Comparison of ENCODE assay signal across 8 mouse cellular contexts in the genomic region with DNA sequence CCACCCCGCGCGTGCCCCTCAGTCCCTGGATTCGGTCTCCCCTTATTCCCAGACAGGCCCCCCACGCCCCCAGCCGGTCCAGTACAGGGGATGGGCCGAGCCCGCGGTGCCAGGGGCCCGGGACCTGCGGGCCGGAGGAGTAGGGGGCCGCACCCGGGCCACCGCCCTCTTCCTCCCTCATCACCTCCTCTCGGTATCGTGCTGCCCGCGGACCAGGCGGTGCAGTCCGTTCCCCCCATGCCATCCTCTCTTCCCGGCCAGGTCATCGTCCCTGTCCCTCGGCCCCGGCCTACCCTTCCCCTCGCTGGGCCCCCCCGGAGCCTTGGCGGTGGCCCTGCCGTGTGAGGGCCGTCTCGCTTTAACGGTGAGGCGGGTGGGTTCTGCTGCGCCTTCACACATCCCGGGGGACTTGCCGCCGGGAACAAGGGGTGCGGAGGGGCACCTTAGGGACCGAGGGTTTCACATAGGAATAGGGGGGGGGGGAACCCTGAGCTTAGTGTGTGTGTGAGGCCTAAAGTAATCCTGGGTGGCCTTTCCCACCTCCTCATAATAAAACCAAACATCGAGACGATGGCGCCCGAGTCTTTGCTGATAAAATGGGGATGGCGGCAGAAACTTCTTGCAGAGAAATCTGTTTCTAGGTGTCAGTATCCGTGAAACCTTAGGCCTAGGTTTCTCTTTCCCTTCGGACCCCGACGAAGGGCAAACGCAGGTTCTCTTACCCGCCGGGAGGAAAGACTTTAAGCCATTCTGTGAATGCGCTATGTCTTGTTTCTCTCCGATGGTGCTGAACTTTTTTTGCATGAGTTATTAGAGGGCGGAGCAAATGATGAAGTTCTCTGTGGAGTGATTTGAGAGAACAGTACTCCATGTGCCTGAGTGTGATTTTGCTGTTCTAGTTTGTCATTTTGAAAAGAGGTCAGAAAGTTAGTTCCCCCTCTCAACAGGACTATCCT. TPM values are rescaled to one million over a fixed set of nuclear protein-coding genes. Genes with fewer than 3 reads are reported as not detected.
A peak's percentile ranks its signal among the peaks of the same experiment; 100 is the strongest.
DNase-seq lines count a peak whose midpoint lies in the region; ATAC-seq and TF ChIP-seq lines count a peak whose summit lies in the region.

No protein-coding gene starts in this region.

- in situ Hi-C loops in ES-E14 (cut with MboI; ENCODE audit: low sequenced_read_pairs in 2 of 2, unreplicated experiment in 2 of 2): no loop called here

- H3K4me2 ChIP-seq in forebrain, embryonic 13.5 days: peak overlapping the region; percentile 70
- H3K4me2 ChIP-seq in lung, embryonic 16.5 days (ENCODE audit: low read depth, low read length): peak overlapping the region; percentile 65

- peak overlapping the region; percentile 91 for H3K27ac ChIP-seq in ES-E14 (ENCODE audit: insufficient read depth, low read depth, low read length, poor library complexity, severe bottlenecking)
- peak overlapping the region; percentile 71 for H3K27ac ChIP-seq in brown adipose tissue, adult 24 weeks (replicated peaks; ENCODE audit: low read depth, low read length)
- H3K27ac ChIP-seq in forebrain, embryonic 13.5 days: peak overlapping the region; percentile 94
- peak overlapping the region; percentile 94 for H3K27ac ChIP-seq in lung, embryonic 16.5 days (ENCODE audit: low read length)

- peaks cover 2 to 17% of the 10 kb centered on the region in 2 experiments; a peak in 3 of 4 replicates for H3K4me1 ChIP-seq in ES-E14 (ENCODE audit: control insufficient read depth in 2 of 2, insufficient read depth in 2 of 2, low read length in 2 of 2, poor library complexity in 1 of 2)
- H3K4me1 ChIP-seq in brown adipose tissue, adult 24 weeks (ENCODE audit: control insufficient read depth, insufficient read depth, insufficient read length, low read length): 0 out of 2 replicates have a peak, but pooled peaks cover 10% of the 10 kb centered on the region
- H3K4me1 ChIP-seq in forebrain, embryonic 13.5 days: peaks cover 19% of the 10 kb centered on the region
- peaks cover 4% of the 10 kb centered on the region; the same call in 1 of the 2 replicates for H3K4me1 ChIP-seq in lung, embryonic 16.5 days (replicated peaks; ENCODE audit: control insufficient read depth, insufficient read depth, low read length)

- peak overlapping the region; percentile 98 for H3K9ac ChIP-seq in ES-E14 (ENCODE audit: insufficient read depth, low read depth, low read length, poor library complexity, severe bottlenecking)
- peak overlapping the region; percentile 98 for H3K9ac ChIP-seq in forebrain, embryonic 13.5 days
- H3K9ac ChIP-seq in lung, embryonic 16.5 days (ENCODE audit: low read length): peak overlapping the region; percentile 95

- peak overlapping the region; percentile 98 to 99 for H3K4me3 ChIP-seq in ES-E14 (ENCODE audit: insufficient read depth in 1 of 2, low read depth in 1 of 2, low read length in 2 of 2, poor library complexity in 1 of 2, severe bottlenecking in 1 of 2)
- H3K4me3 ChIP-seq in brown adipose tissue, adult 24 weeks (ENCODE audit: insufficient read depth, low read depth, low read length): peak overlapping the region; percentile 99
- peak overlapping the region; percentile 99 for H3K4me3 ChIP-seq in forebrain, embryonic 13.5 days
- peak overlapping the region; percentile 84 for H3K4me3 ChIP-seq in lung, embryonic 16.5 days (ENCODE audit: low read length)

- H3K36me3 ChIP-seq in ES-E14 (ENCODE audit: control insufficient read depth, insufficient read depth, low read length, poor library complexity, severe bottlenecking): no peaks in the 10 kb centered on the region
- H3K36me3 ChIP-seq in forebrain, embryonic 13.5 days (ENCODE audit: poor library complexity, severe bottlenecking): no peaks in the 10 kb centered on the region
- H3K36me3 ChIP-seq in lung, embryonic 16.5 days (ENCODE audit: control insufficient read depth, insufficient read depth, low read length): no peaks in the 10 kb centered on the region

- intact Hi-C loops in heart, postnatal 14 days (cut with DNase I): loop anchor here (5.0 kb wide), 1 partner anchor 99 kb away; a partner anchor contains a TSS

- no peaks in the 10 kb centered on the region for H3K9me3 ChIP-seq in ES-E14 (ENCODE audit: control insufficient read depth, insufficient read depth, low read depth, low read length)
- no peaks in the 10 kb centered on the region for H3K9me3 ChIP-seq in forebrain, embryonic 13.5 days (replicated peaks)
- H3K9me3 ChIP-seq in lung, embryonic 16.5 days (ENCODE audit: control insufficient read depth, low read length): no peaks in the 10 kb centered on the region

- DNase-seq in ES-E14 (ENCODE audit: low read depth, low spot score): no peak
- peak; percentile 35 to 55 for DNase-seq in heart, postnatal 14 days
- peak; percentile 11 to 47 for DNase-seq in layer of hippocampus, adult 18-20 months (ENCODE audit: low spot score in 2 of 2)
- DNase-seq in ovary, postnatal 14 days (ENCODE audit: low spot score): peak; percentile 22
- DNase-seq in thymus, postnatal 14 days: peak; percentile 61

- H3K27me3 ChIP-seq in forebrain, embryonic 13.5 days: no peaks in the 10 kb centered on the region
- H3K27me3 ChIP-seq in lung, embryonic 16.5 days (ENCODE audit: control insufficient read depth, insufficient read depth, low read depth, low read length): no peaks in the 10 kb centered on the region

- 0% methylated on average over 41 of the region's 54 CpGs for WGBS in forebrain, embryonic 13.5 days
- under 1% methylated on average over 44 of the region's 54 CpGs for WGBS in lung, embryonic 16.5 days

- ATAC-seq in forebrain, embryonic 13.5 days: peak; percentile 80
- peak; percentile 73 for ATAC-seq in lung, embryonic 16.5 days (ENCODE audit: low read depth)

TF ChIP-seq in ES-E14, 5 proteins besides CTCF, POLR2A, EP300 and RAD21:
- no peak for TF ChIP-seq ZC3H11A (IDR thresholded peaks at IDR 0.05; ENCODE audit: borderline replicate concordance, low read depth, low read length)
- TF ChIP-seq HCFC1 (IDR thresholded peaks at IDR 0.05; ENCODE audit: borderline replicate concordance, insufficient read depth, low read length): no peak
- no peak for TF ChIP-seq ZNF384 (IDR thresholded peaks at IDR 0.05; ENCODE audit: low read depth, low read length)

RNA-seq across cellular contexts. Expression of a gene that starts 0.8 kb away (rescaled TPM):
- 44.2 and 47.6 TPM in 2 replicates for total RNA-seq in ES-E14 (2012; rRNA removed)
- polyA plus RNA-seq in brown adipose tissue, adult 24 weeks (2012; ENCODE audit: insufficient read depth, insufficient read length, missing spikeins): 7.3 and 10.7 TPM in 2 replicates
- polyA plus RNA-seq in forebrain, embryonic 13.5 days (2015; fragmentation: Nextera tagmentation; extraction: Ambion mirVana): 29.9 and 32.0 TPM in 2 replicates
- 10 to 100 TPM; 35.4 to 39.2 TPM for total RNA-seq in heart, postnatal 14 days (2021)
- total RNA-seq in layer of hippocampus, adult 18-20 months (2021): 10 to 100 TPM; 46.4 to 52.4 TPM
- polyA plus RNA-seq in lung, embryonic 16.5 days (2015; fragmentation: Nextera tagmentation; extraction: Ambion mirVana): 22.5 and 25.4 TPM in 2 replicates

RNA-seq across cellular contexts. Expression of a gene that starts 55.6 kb away (rescaled TPM):
- 21.3 and 28.2 TPM in 2 replicates for total RNA-seq in ES-E14 (2012; rRNA removed)
- 7.3 and 8.4 TPM in 2 replicates for polyA plus RNA-seq in brown adipose tissue, adult 24 weeks (2012; ENCODE audit: insufficient read depth, insufficient read length, missing spikeins)
- polyA plus RNA-seq in forebrain, embryonic 13.5 days (2015; fragmentation: Nextera tagmentation; extraction: Ambion mirVana): 38.5 and 39.3 TPM in 2 replicates
- total RNA-seq in heart, postnatal 14 days (2021): 10 to 100 TPM; 15.2 to 15.7 TPM
- total RNA-seq in layer of hippocampus, adult 18-20 months (2021): 10 to 100 TPM; 26.7 to 30.9 TPM
- 26.3 and 26.9 TPM in 2 replicates for polyA plus RNA-seq in lung, embryonic 16.5 days (2015; fragmentation: Nextera tagmentation; extraction: Ambion mirVana)
